Mouse (Mus musculus) olfactory bulb, adult 2 months (tissue): ENCODE data around the gene Fam19a5. TPM values are rescaled to one million over a fixed set of nuclear protein-coding genes. Genes with fewer than 3 reads are reported as not detected.

Source experiments
- H3K27ac ChIP-seq: fragments of 200-500 bp; 2 replicates; pipeline ENCODE4 v1.5.1; 2012; ENCODE audit warnings: low read depth, low read length; ENCODE audit not compliant: insufficient read depth
- H3K4me1 ChIP-seq: fragments of 200-500 bp; 2 replicates; pipeline ENCODE4 v1.6.1; 2012; ENCODE audit warnings: low read length; ENCODE audit not compliant: control insufficient read depth, insufficient read depth
- H3K4me3 ChIP-seq: fragments of 200-500 bp; 2 replicates; pipeline ENCODE4 v1.5.1; 2012; ENCODE audit warnings: mild to moderate bottlenecking, low read depth, low read length, moderate library complexity; ENCODE audit not compliant: insufficient read depth
- CTCF ChIP-seq: fragments of 200-500 bp; IDR thresholded peaks from 2 replicates; pipeline ENCODE4 v1.5.1; 2012; ENCODE audit warnings: low read depth, mild to moderate bottlenecking, low read length, moderate library complexity; ENCODE audit not compliant: insufficient read depth
- POLR2A ChIP-seq: fragments of 200-500 bp; IDR thresholded peaks from 2 replicates; pipeline ENCODE4 v1.6.1; 2012; ENCODE audit warnings: mild to moderate bottlenecking, low read depth, low read length, moderate library complexity; ENCODE audit not compliant: insufficient read depth
- WGBS: fragments of 180-500 bp; shearing (Covaris S2); methylation state at CpG from one replicate; pipeline ENCODE4 v1.1.7; 2018; 5-methylcytosine and 5-hydroxymethylcytosine counted together
- polyA plus RNA-seq: library from polyadenylated mRNA; stranded (reverse); fragments of >200 nt; gene quantifications from 2 replicates; pipeline ENCODE4 v1.2.4, GENCODE M21; 2012; ENCODE audit warnings: low replicate concordance; ENCODE audit not compliant: missing spikeins, insufficient read depth, insufficient read length

Gene Fam19a5
- polyA plus RNA-seq, 1 experiment, result not detected

- H3K4me1 ChIP-seq, result peaks cover 20% of the 10 kb centered on the region
- 35% methylated on average over 8 of the region's 8 CpGs for WGBS
- H3K27ac ChIP-seq, result no peak overlapping the region
- TF ChIP-seq POLR2A (no peak), CTCF (no peak)
- peak overlapping the region; percentile 71 for H3K4me3 ChIP-seq
These were observed 1.7 kb downstream of the Fam19a5 start for GRCm38 (mm10) chr15:87545731-87546360.

- peaks cover 30% of the 10 kb centered on the region for H3K4me1 ChIP-seq
- no peak for TF ChIP-seq CTCF
- no peak for TF ChIP-seq POLR2A
- no peak overlapping the region for H3K4me3 ChIP-seq
- 19% methylated on average over 5 of the region's 5 CpGs for WGBS
- no peak overlapping the region for H3K27ac ChIP-seq
These were observed 2.9 kb downstream of the Fam19a5 start for GRCm38 (mm10) chr15:87547022-87547421.

- 76% methylated on average over 4 of the region's 4 CpGs for WGBS
- no peak for TF ChIP-seq POLR2A
- TF ChIP-seq CTCF, result no peak
- H3K27ac ChIP-seq, result no peak overlapping the region
- no peak overlapping the region for H3K4me3 ChIP-seq
- peaks cover 37% of the 10 kb centered on the region for H3K4me1 ChIP-seq
These were observed 5.6 kb downstream of the Fam19a5 start for GRCm38 (mm10) chr15:87549724-87550123.

- TF ChIP-seq POLR2A, result no peak
- TF ChIP-seq CTCF, result no peak
- H3K27ac ChIP-seq, result no peak overlapping the region
- H3K4me1 ChIP-seq, result peaks cover 37% of the 10 kb centered on the region
- WGBS, result 66% methylated on average over 5 of the region's 5 CpGs
- no peak overlapping the region for H3K4me3 ChIP-seq
These were observed 6.7 kb downstream of the Fam19a5 start for GRCm38 (mm10) chr15:87550756-87551155.

- WGBS, result 46% methylated on average over 8 of the region's 8 CpGs
- TF ChIP-seq CTCF, result no peak
- no peak for TF ChIP-seq POLR2A
- Histone ChIP-seq H3K4me1 (peaks cover 38% of the 10 kb centered on the region), H3K4me3 (no peak overlapping the region), H3K27ac (no peak overlapping the region)
These were observed 7.5 kb downstream of the Fam19a5 start for GRCm38 (mm10) chr15:87551556-87551955.

GRCm38 (mm10) chr15:87555811-87556210, 11.7 kb downstream of the Fam19a5 start:
- WGBS, result 83% methylated on average over 9 of the region's 9 CpGs
- H3K27ac ChIP-seq, result no peak overlapping the region
- TF ChIP-seq POLR2A, result no peak
- no peak for TF ChIP-seq CTCF
- H3K4me1 ChIP-seq, result peaks cover 29% of the 10 kb centered on the region
- H3K4me3 ChIP-seq, result no peak overlapping the region

GRCm38 (mm10) chr15:87564331-87564730, 20.2 kb downstream of the Fam19a5 start:
- no peak overlapping the region for H3K4me3 ChIP-seq
- TF ChIP-seq POLR2A (no peak), CTCF (no peak)
- WGBS, result 98% methylated on average over 5 of the region's 5 CpGs
- H3K4me1 ChIP-seq, result peaks cover 31% of the 10 kb centered on the region
- no peak overlapping the region for H3K27ac ChIP-seq

GRCm38 (mm10) chr15:87566040-87566929, 22.2 kb downstream of the Fam19a5 start:
- Histone ChIP-seq H3K4me1 (peaks cover 44% of the 10 kb centered on the region), H3K27ac (peak overlapping the region; percentile 18; the same call in 1 of the 2 replicates), H3K4me3 (no peak overlapping the region)
- WGBS, result 69% methylated on average over 11 of the region's 11 CpGs
- no peak for TF ChIP-seq CTCF
- TF ChIP-seq POLR2A, result no peak

GRCm38 (mm10) chr15:87570182-87570581, 26.1 kb downstream of the Fam19a5 start:
- peaks cover 33% of the 10 kb centered on the region for H3K4me1 ChIP-seq
- peak overlapping the region; percentile 39; the same call in 1 of the 2 replicates for H3K27ac ChIP-seq
- TF ChIP-seq CTCF (no peak), POLR2A (no peak)
- WGBS, result 42% methylated on average over 11 of the region's 11 CpGs
- no peak overlapping the region for H3K4me3 ChIP-seq
